Mouse (Mus musculus) heart, postnatal 0 days (tissue): Measurements from ENCODE around the gene Foxr1. TPM values are rescaled to one million over a fixed set of nuclear protein-coding genes. Genes with fewer than 3 reads are reported as not detected.
"Not testable (repeated sequence)": the region's sequence is repeated elsewhere in the genome, so short reads cannot be mapped to it uniquely, and the experiment has no call there.

Experiments
- ATAC-seq: fragments of 200-750 bp; cut with Nextera tagmentation; 2 replicates; pipeline ENCODE4 v1.8.0; 2017; ENCODE audit warnings: low read depth, moderate number of reproducible peaks, moderate library complexity; ENCODE audit not compliant: insufficient read depth
- DNase-seq: peaks from one replicate; pipeline ENCODE4 v3.0.0-alpha.2; 2016; ENCODE audit warnings: low spot score
- H3K27ac ChIP-seq: fragments of 300-500 bp; sonication (generic); 2 replicates; pipeline ENCODE4 v1.5.1; 2014; ENCODE audit warnings: low read depth, mild to moderate bottlenecking
- H3K27me3 ChIP-seq: fragments of 300-500 bp; sonication (generic); 2 replicates; pipeline ENCODE4 v1.6.1; 2014; ENCODE audit warnings: low read length, mixed read lengths; ENCODE audit not compliant: control insufficient read depth, insufficient read depth
- H3K36me3 ChIP-seq: fragments of 300-500 bp; sonication (generic); replicated peaks from 2 replicates; pipeline ENCODE4 v1.6.1; 2014; ENCODE audit warnings: low read length, mixed read lengths; ENCODE audit not compliant: control insufficient read depth, insufficient read depth
- H3K4me1 ChIP-seq: fragments of 300-500 bp; sonication (generic); 2 replicates; pipeline ENCODE4 v1.6.1; 2014; ENCODE audit warnings: antibody characterized with exemption; ENCODE audit not compliant: control insufficient read depth, insufficient read depth
- H3K4me2 ChIP-seq: fragments of 300-500 bp; sonication (generic); 2 replicates; pipeline ENCODE4 v1.6.1; 2014; ENCODE audit warnings: low read depth, mild to moderate bottlenecking, low read length, moderate library complexity
- H3K4me3 ChIP-seq: fragments of 300-500 bp; sonication (generic); 2 replicates; pipeline ENCODE4 v1.5.1; 2014; ENCODE audit warnings: low read depth, low read length
- H3K9ac ChIP-seq: fragments of 300-500 bp; sonication (generic); replicated peaks from 2 replicates; pipeline ENCODE4 v1.6.1; 2014; ENCODE audit warnings: low read depth, low read length, mixed read lengths
- H3K9me3 ChIP-seq: fragments of 300-500 bp; sonication (generic); replicated peaks from 2 replicates; pipeline ENCODE4 v1.6.1; 2016; ENCODE audit warnings: low read length; ENCODE audit not compliant: control insufficient read depth
- CTCF ChIP-seq: IDR thresholded peaks from 2 replicates; pipeline ENCODE4 v1.5.1; 2016; ENCODE audit warnings: antibody characterized with exemption, control low read depth, low read depth
- EP300 ChIP-seq: IDR thresholded peaks from 2 replicates; pipeline ENCODE4 v1.6.1; 2016; ENCODE audit warnings: antibody characterized with exemption, low read depth
- WGBS: fragments of 180-500 bp; shearing (Covaris S2); extraction: QIAGEN DNeasy Blood & Tissue Kit; methylation state at CpG from one replicate; pipeline ENCODE4 v1.1.7; 2014; 5-methylcytosine and 5-hydroxymethylcytosine counted together
- polyA plus RNA-seq: library from polyadenylated mRNA; unstranded; fragments of >200 nt; fragmentation: Nextera tagmentation; extraction: Ambion mirVana; gene quantifications from 2 replicates; pipeline ENCODE4 v1.2.1, GENCODE M21; 2015
- total RNA-seq: library from RNA; depleted of rRNA; stranded (reverse); fragments of >200 nt; gene quantifications from 2 replicates; pipeline ENCODE4 v1.2.3, GENCODE M21; 2014; ENCODE audit warnings: low replicate concordance

Gene Foxr1
- total and polyA plus RNA-seq, 2 experiments from 2014 or later = not detected

GRCm38 (mm10) chr9:44411601-44412130 is 29.3 kb downstream of the Foxr1 start:
- no peak overlapping the region for H3K27ac ChIP-seq
- no peaks in the 10 kb centered on the region for H3K9me3 ChIP-seq
- no peaks in the 10 kb centered on the region for H3K27me3 ChIP-seq
- H3K36me3 ChIP-seq = peaks cover 58% of the 10 kb centered on the region
- H3K4me1 ChIP-seq = peaks cover 12% of the 10 kb centered on the region
- no peak overlapping the region for H3K4me2 ChIP-seq
- WGBS = 85% methylated on average over 1 of the region's 1 CpGs
- no peak overlapping the region for H3K4me3 ChIP-seq
- ATAC-seq (no peak), DNase-seq (no peak)
- H3K9ac ChIP-seq = no peak overlapping the region
- TF ChIP-seq EP300 = no peak
- TF ChIP-seq CTCF = no peak

GRCm38 (mm10) chr9:44410647-44411336 is 30.1 kb downstream of the Foxr1 start:
- no peak for ATAC-seq
- Histone ChIP-seq H3K4me3 (no peak overlapping the region), H3K27me3 (no peaks in the 10 kb centered on the region), H3K27ac (no peak overlapping the region), H3K4me2 (no peak overlapping the region), H3K4me1 (peaks cover 18% of the 10 kb centered on the region), H3K9ac (no peak overlapping the region), H3K9me3 (no peaks in the 10 kb centered on the region), H3K36me3 (peaks cover 53% of the 10 kb centered on the region)
- 82% methylated on average over 2 of the region's 2 CpGs for WGBS
- DNase-seq = no peak
- TF ChIP-seq EP300 = no peak
- TF ChIP-seq CTCF = no peak

- not testable (repeated sequence) for H3K27ac ChIP-seq, ATAC-seq, H3K9ac ChIP-seq, H3K27me3 ChIP-seq, DNase-seq, H3K9me3 ChIP-seq
- H3K4me3 ChIP-seq = peak overlapping the region; percentile 77
- H3K4me2 ChIP-seq = peak overlapping the region; percentile 75
- 75% methylated on average over 9 of the region's 9 CpGs for WGBS
- H3K36me3 ChIP-seq = peaks cover 58% of the 10 kb centered on the region
- H3K4me1 ChIP-seq = peaks cover 18% of the 10 kb centered on the region
Measured at GRCm38 (mm10) chr9:44408693-44409092, 32.2 kb downstream of the Foxr1 start.

GRCm38 (mm10) chr9:44407752-44408097 is 33.2 kb downstream of the Foxr1 start:
- Histone ChIP-seq H3K4me1 (peaks cover 18% of the 10 kb centered on the region), H3K4me3 (peak overlapping the region; percentile 77), H3K27me3 (no peaks in the 10 kb centered on the region), H3K27ac (peak overlapping the region; percentile 86), H3K9ac (peak overlapping the region; percentile 73), H3K36me3 (peaks cover 58% of the 10 kb centered on the region), H3K4me2 (peak overlapping the region; percentile 75), H3K9me3 (no peaks in the 10 kb centered on the region)
- ATAC-seq (peak; percentile 33; the same call in 1 of the 2 replicates), DNase-seq (no peak)
- WGBS = under 1% methylated on average over 24 of the region's 24 CpGs
- TF ChIP-seq CTCF (no peak), EP300 (0 out of 2 replicates have a peak, but pooled peaks have one; percentile 1)

GRCm38 (mm10) chr9:44406906-44407751 is 33.8 kb downstream of the Foxr1 start, which contains the start of the genes Rps25 and Trappc4:
Rps25 (plus strand) TSS chr9:44407139.
Trappc4 (minus strand) TSS chr9:44407600.
- ATAC-seq (peak; percentile 96), DNase-seq (peak; percentile 95)
- Histone ChIP-seq H3K9me3 (no peaks in the 10 kb centered on the region), H3K4me3 (peak within 1 kb of the TSS; percentile 77), H3K4me2 (peak within 1 kb of the TSS; percentile 75), H3K9ac (peak within 1 kb of the TSS; percentile 73), H3K27me3 (no peaks in the 10 kb centered on the region), H3K36me3 (peaks cover 58% of the 10 kb centered on the region), H3K4me1 (peaks cover 18% of the 10 kb centered on the region), H3K27ac (peak within 1 kb of the TSS; percentile 86)
- TF ChIP-seq CTCF = no peak
- TF ChIP-seq EP300 = no peak
- 1% methylated on average over 51 of the region's 51 CpGs for whole genome bisulfite sequencing
